Mouse (Mus musculus) intestine, embryonic 14.5 days (tissue): ENCODE data around the gene Evx2. TPM values are rescaled to one million over a fixed set of nuclear protein-coding genes. Genes with fewer than 3 reads are reported as not detected.

Experiments
- ATAC-seq: fragments of 200-750 bp; cut with Nextera tagmentation; replicated peaks from 2 replicates; pipeline ENCODE4 v1.8.0; 2017; ENCODE audit warnings: low read depth, moderate number of reproducible peaks, moderate TSS enrichment, moderate library complexity; ENCODE audit not compliant: low FRiP score, low TSS enrichment
- DNase-seq: peaks from one replicate; pipeline ENCODE4 v3.0.0-alpha.2; 2018; ENCODE audit warnings: low spot score
- H3K27ac ChIP-seq: fragments of 300-500 bp; sonication (generic); 2 replicates; pipeline ENCODE4 v1.5.1; 2014; ENCODE audit warnings: low read depth, mild to moderate bottlenecking, control low read depth
- H3K27me3 ChIP-seq: fragments of 300-500 bp; sonication (generic); replicated peaks from 2 replicates; pipeline ENCODE4 v1.6.1; 2014; ENCODE audit warnings: low read length, control low read depth; ENCODE audit not compliant: control insufficient read depth, insufficient read depth
- H3K36me3 ChIP-seq: fragments of 300-500 bp; sonication (generic); 2 replicates; pipeline ENCODE4 v1.6.1; 2014; ENCODE audit warnings: low read length, control low read depth; ENCODE audit not compliant: control insufficient read depth, insufficient read depth
- H3K4me1 ChIP-seq: fragments of 300-500 bp; sonication (generic); replicated peaks from 2 replicates; pipeline ENCODE4 v1.6.1; 2014; ENCODE audit warnings: low read length, control low read depth, mixed read lengths; ENCODE audit not compliant: control insufficient read depth, insufficient read depth
- H3K4me2 ChIP-seq: fragments of 300-500 bp; sonication (generic); 2 replicates; pipeline ENCODE4 v1.6.1; 2014; ENCODE audit warnings: low read length
- H3K4me3 ChIP-seq: fragments of 300-500 bp; sonication (generic); 2 replicates; pipeline ENCODE4 v1.5.1; 2014; ENCODE audit warnings: low read depth, low read length, control low read depth, mixed read lengths
- H3K9ac ChIP-seq: fragments of 300-500 bp; sonication (generic); 2 replicates; pipeline ENCODE4 v1.6.1; 2014; ENCODE audit warnings: mild to moderate bottlenecking, low read length
- H3K9me3 ChIP-seq: fragments of 300-500 bp; sonication (generic); 2 replicates; pipeline ENCODE4 v1.6.1; 2016; ENCODE audit warnings: low read length, control low read depth; ENCODE audit not compliant: control insufficient read depth
- WGBS: fragments of 180-500 bp; shearing (Covaris S2); extraction: QIAGEN DNeasy Blood & Tissue Kit; methylation state at CpG from one replicate; pipeline ENCODE4 v1.1.7; 2014; 5-methylcytosine and 5-hydroxymethylcytosine counted together
- polyA plus RNA-seq: library from polyadenylated mRNA; unstranded; fragments of >200 nt; fragmentation: Nextera tagmentation; extraction: Ambion mirVana; gene quantifications from 2 replicates; pipeline ENCODE4 v1.2.1, GENCODE M21; 2014

Gene Evx2
- polyA plus RNA-seq, 1 experiment from 2014 or later: not detected

GRCm38 (mm10) chr2:74691995-74692807 is 32.8 kb upstream of the Evx2 start:
- Histone ChIP-seq H3K9ac (peak overlapping the region; percentile 53), H3K27me3 (peaks cover 100% of the 10 kb centered on the region), H3K36me3 (no peaks in the 10 kb centered on the region), H3K4me3 (peak overlapping the region; percentile 30), H3K4me2 (peak overlapping the region; percentile 41), H3K27ac (peak overlapping the region; percentile 57), H3K9me3 (no peaks in the 10 kb centered on the region), H3K4me1 (no peaks in the 10 kb centered on the region)
- DNase-seq: no peak
- ATAC-seq: no peak
- 6% methylated on average over 35 of the region's 35 CpGs for WGBS

- Histone ChIP-seq H3K4me1 (no peaks in the 10 kb centered on the region), H3K9ac (peak within 1 kb of the TSS; percentile 53), H3K27me3 (peaks cover 100% of the 10 kb centered on the region)
Measured at GRCm38 (mm10) chr2:74691022-74691951, 31.9 kb upstream of the Evx2 start, which contains the start of gene Hoxd10. Gene Hoxd10, plus strand, starts transcription at chr2:74691924.

GRCm38 (mm10) chr2:74690338-74690716 is 31.0 kb upstream of the Evx2 start:
- peak overlapping the region; percentile 42 for H3K9ac ChIP-seq
- no peak for DNase-seq
- H3K9me3 ChIP-seq: no peaks in the 10 kb centered on the region
- peak overlapping the region; percentile 29 for H3K4me2 ChIP-seq
- peak overlapping the region; percentile 30 for H3K4me3 ChIP-seq
- no peaks in the 10 kb centered on the region for H3K36me3 ChIP-seq
- H3K27me3 ChIP-seq: peaks cover 100% of the 10 kb centered on the region
- WGBS: 12% methylated on average over 8 of the region's 8 CpGs
- ATAC-seq: no peak
- H3K27ac ChIP-seq: peak overlapping the region; percentile 59
- H3K4me1 ChIP-seq: no peaks in the 10 kb centered on the region

More at GRCm38 (mm10) chr2:74691022-74691951, 31.9 kb upstream of the Evx2 start, which contains the start of gene Hoxd10:
- WGBS: 2% methylated on average over 56 of the region's 56 CpGs
- Histone ChIP-seq H3K27ac (peak within 1 kb of the TSS; percentile 57), H3K9me3 (no peaks in the 10 kb centered on the region), H3K36me3 (no peaks in the 10 kb centered on the region), H3K4me2 (peak within 1 kb of the TSS; percentile 41), H3K4me3 (peak within 1 kb of the TSS; percentile 30)
- peak; percentile 75 for ATAC-seq
- no peak for DNase-seq

- Histone ChIP-seq H3K9me3 (no peaks in the 10 kb centered on the region), H3K4me2 (peak overlapping the region; percentile 29), H3K4me1 (no peaks in the 10 kb centered on the region), H3K36me3 (no peaks in the 10 kb centered on the region), H3K9ac (peak overlapping the region; percentile 42), H3K27me3 (peaks cover 100% of the 10 kb centered on the region), H3K4me3 (peak overlapping the region; percentile 13), H3K27ac (peak overlapping the region; percentile 59)
- WGBS: 3% methylated on average over 24 of the region's 24 CpGs
- DNase-seq (peak; percentile 80), ATAC-seq (no peak)
Measured at GRCm38 (mm10) chr2:74689574-74690337, 30.4 kb upstream of the Evx2 start.

GRCm38 (mm10) chr2:74688795-74689573 is 29.6 kb upstream of the Evx2 start:
- no peaks in the 10 kb centered on the region for H3K36me3 ChIP-seq
- H3K4me3 ChIP-seq: no peak overlapping the region
- H3K4me1 ChIP-seq: no peaks in the 10 kb centered on the region
- peak; percentile 71 for DNase-seq
- H3K9me3 ChIP-seq: no peaks in the 10 kb centered on the region
- H3K27me3 ChIP-seq: peaks cover 100% of the 10 kb centered on the region
- peak overlapping the region; percentile 4; the same call in 1 of the 2 replicates for H3K27ac ChIP-seq
- peak overlapping the region; percentile 29 for H3K4me2 ChIP-seq
- 8% methylated on average over 12 of the region's 12 CpGs for WGBS
- peak overlapping the region; percentile 42; the same call in 1 of the 2 replicates for H3K9ac ChIP-seq
- ATAC-seq: no peak

GRCm38 (mm10) chr2:74687698-74688555 is 28.6 kb upstream of the Evx2 start:
- peaks cover 100% of the 10 kb centered on the region for H3K27me3 ChIP-seq
- peak overlapping the region; percentile 3 for H3K9ac ChIP-seq
- DNase-seq (peak; percentile 73), ATAC-seq (no peak)
- peak overlapping the region; percentile 17 for H3K4me3 ChIP-seq
- no peaks in the 10 kb centered on the region for H3K36me3 ChIP-seq
- peak overlapping the region; percentile 24 for H3K4me2 ChIP-seq
- WGBS: 2% methylated on average over 31 of the region's 31 CpGs
- 0 out of 2 replicates have a peak overlapping the region, but pooled peaks have one; percentile 34 for H3K27ac ChIP-seq
- no peaks in the 10 kb centered on the region for H3K4me1 ChIP-seq
- no peaks in the 10 kb centered on the region for H3K9me3 ChIP-seq
